In the genomic region with DNA sequence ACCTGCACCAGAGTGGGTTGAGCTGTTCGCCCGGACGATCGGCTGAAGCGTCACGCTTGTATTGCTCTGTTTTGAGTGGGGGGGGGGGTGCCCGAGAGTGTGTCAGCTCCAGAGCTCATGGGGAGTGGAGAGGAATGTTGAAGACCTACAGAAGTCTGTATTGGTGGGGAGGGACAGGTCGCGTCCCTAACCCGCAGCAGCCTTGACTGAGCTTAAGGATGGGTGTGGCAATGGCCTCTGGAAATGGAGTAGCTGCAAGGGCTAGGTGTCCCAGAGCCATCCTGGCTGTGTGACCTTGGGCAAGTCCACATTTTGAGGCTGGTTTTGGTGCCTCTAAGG, we compare ENCODE assay signal across 7 mouse cellular contexts. TPM values are rescaled to one million over a fixed set of nuclear protein-coding genes. Genes with fewer than 3 reads are reported as not detected.
DNase-seq lines count a peak whose midpoint lies in the region; ATAC-seq lines count a peak whose summit lies in the region.

No protein-coding gene starts in this region.

- 4% methylated on average over 10 of the region's 10 CpGs for WGBS in lung, embryonic 16.5 days
- WGBS in forebrain, embryonic 10.5 days: 2% methylated on average over 10 of the region's 10 CpGs
- 8% methylated on average over 10 of the region's 10 CpGs for WGBS in limb, embryonic 11.5 days

- peaks cover 9% of the 10 kb centered on the region; the same call in 1 of the 2 replicates for H3K4me1 ChIP-seq in lung, embryonic 16.5 days (replicated peaks; ENCODE audit: control insufficient read depth, insufficient read depth, low read length)
- peaks cover 18% of the 10 kb centered on the region for H3K4me1 ChIP-seq in forebrain, embryonic 10.5 days
- H3K4me1 ChIP-seq in limb, embryonic 11.5 days (ENCODE audit: control insufficient read depth, insufficient read depth, low read length): 0 out of 2 replicates have a peak, but pooled peaks cover 7% of the 10 kb centered on the region

- peaks cover 2% of the 10 kb centered on the region for H3K27me3 ChIP-seq in lung, embryonic 16.5 days (ENCODE audit: control insufficient read depth, insufficient read depth, low read depth, low read length)
- H3K27me3 ChIP-seq in forebrain, embryonic 10.5 days (ENCODE audit: poor library complexity, severe bottlenecking): peaks cover 65% of the 10 kb centered on the region
- peaks cover 31% of the 10 kb centered on the region for H3K27me3 ChIP-seq in limb, embryonic 11.5 days (ENCODE audit: control insufficient read depth, insufficient read depth, low read length)
- H3K27me3 ChIP-seq in splenic B cell, adult 2 months (ENCODE audit: control insufficient read depth, insufficient read depth, low read length, poor library complexity, severe bottlenecking): no peaks in the 10 kb centered on the region; the same call in none of the 2 replicates

- H3K4me2 ChIP-seq in lung, embryonic 16.5 days (ENCODE audit: low read depth, low read length): peak overlapping the region; percentile 98
- H3K4me2 ChIP-seq in limb, embryonic 11.5 days (ENCODE audit: low read depth, severe bottlenecking): peak overlapping the region; percentile 99

- no peak for DNase-seq in lung, adult 18-20 months
- DNase-seq in forebrain, embryonic 10.5 days (ENCODE audit: extremely low spot score, low spot score): no peak
- DNase-seq in limb, embryonic 11.5 days (ENCODE audit: low spot score): no peak
- peak; percentile 2 for DNase-seq in splenic B cell, adult 2 months (ENCODE audit: low read depth, low spot score)
- no peak for DNase-seq in adrenal gland, postnatal 10 days
- no peak for DNase-seq in retina, embryonic 14.5 days (ENCODE audit: low spot score)

- peak overlapping the region; percentile 57 for H3K4me3 ChIP-seq in lung, embryonic 16.5 days (ENCODE audit: low read length)
- peak overlapping the region; percentile 76 for H3K4me3 ChIP-seq in forebrain, embryonic 10.5 days
- peak overlapping the region; percentile 50 for H3K4me3 ChIP-seq in limb, embryonic 11.5 days (ENCODE audit: low read depth, low read length)

- no peak overlapping the region for H3K27ac ChIP-seq in lung, embryonic 16.5 days (ENCODE audit: low read length)
- peak overlapping the region; percentile 84; the same call in 1 of the 2 replicates for H3K27ac ChIP-seq in forebrain, embryonic 10.5 days
- H3K27ac ChIP-seq in limb, embryonic 11.5 days (replicated peaks; ENCODE audit: low read depth, low read length): no peak overlapping the region

- no peaks in the 10 kb centered on the region for H3K9me3 ChIP-seq in lung, embryonic 16.5 days (ENCODE audit: control insufficient read depth, low read length)
- H3K9me3 ChIP-seq in forebrain, embryonic 10.5 days: no peaks in the 10 kb centered on the region
- H3K9me3 ChIP-seq in limb, embryonic 11.5 days (ENCODE audit: control insufficient read depth, low read length): no peaks in the 10 kb centered on the region

- no peak; the same call in 1 of the 2 replicates for ATAC-seq in lung, embryonic 16.5 days (ENCODE audit: low read depth)
- peak; percentile 27; the same call in 1 of the 2 replicates for ATAC-seq in limb, embryonic 11.5 days (ENCODE audit: insufficient number of reproducible peaks, low FRiP score, low TSS enrichment, low read depth)

- H3K36me3 ChIP-seq in lung, embryonic 16.5 days (ENCODE audit: control insufficient read depth, insufficient read depth, low read length): no peaks in the 10 kb centered on the region
- no peaks in the 10 kb centered on the region for H3K36me3 ChIP-seq in forebrain, embryonic 10.5 days (replicated peaks)
- H3K36me3 ChIP-seq in limb, embryonic 11.5 days (ENCODE audit: control insufficient read depth, insufficient read depth, low read length): no peaks in the 10 kb centered on the region
- no peaks in the 10 kb centered on the region for H3K36me3 ChIP-seq in splenic B cell, adult 2 months (ENCODE audit: control insufficient read depth, insufficient read depth, low read length, poor library complexity, severe bottlenecking)

- peak overlapping the region; percentile 65 for H3K9ac ChIP-seq in lung, embryonic 16.5 days (ENCODE audit: low read length)
- H3K9ac ChIP-seq in limb, embryonic 11.5 days (ENCODE audit: low read length): peak overlapping the region; percentile 51; the same call in 1 of the 2 replicates

RNA-seq across cellular contexts. Expression of a gene that starts 0.6 kb away (rescaled TPM):
- 0.48 and 0.59 TPM in 2 replicates for polyA plus RNA-seq in lung, embryonic 16.5 days (2015; fragmentation: Nextera tagmentation; extraction: Ambion mirVana)
- 0.52 and 0.58 TPM in 2 replicates for polyA plus RNA-seq in forebrain, embryonic 10.5 days (2016; fragmentation: Nextera tagmentation; extraction: Ambion mirVana)
- polyA plus RNA-seq in limb, embryonic 11.5 days (2014; fragmentation: Nextera tagmentation; extraction: Ambion mirVana): 0.96 and 2.6 TPM in 2 replicates
- 1 to 10 TPM; 6.3 to 7.3 TPM for total RNA-seq in adrenal gland, postnatal 10 days (2021)
